Mouse (Mus musculus) ES-CJ7 (cell line): Measurements from ENCODE around the gene Fam173b.
A peak's percentile ranks its signal among the peaks of the same experiment; 100 is the strongest.

Experiments used
- DNase-seq: peaks from one replicate; pipeline ENCODE4 v3.0.0; 2011; ENCODE audit warnings: low read depth, low spot score

Gene Fam173b

GRCm38 (mm10) chr15:31586519-31586918 lies 15.1 kb upstream of the Fam173b start:
- peak; percentile 80 for DNase-seq

- DNase-seq = no peak
Observed at GRCm38 (mm10) chr15:31587789-31588188, 13.9 kb upstream of the Fam173b start.

GRCm38 (mm10) chr15:31588989-31589640 lies 12.5 kb upstream of the Fam173b start:
- DNase-seq = no peak

GRCm38 (mm10) chr15:31590176-31590575 lies 11.5 kb upstream of the Fam173b start:
- DNase-seq = no peak

- DNase-seq = no peak
Observed at GRCm38 (mm10) chr15:31592531-31592930, 9.1 kb upstream of the Fam173b start.

GRCm38 (mm10) chr15:31594260-31594659 lies 7.4 kb upstream of the Fam173b start:
- no peak for DNase-seq

GRCm38 (mm10) chr15:31595651-31596050 lies 6.0 kb upstream of the Fam173b start:
- DNase-seq = no peak

GRCm38 (mm10) chr15:31599834-31600233 lies 1.8 kb upstream of the Fam173b start:
- no peak for DNase-seq

- DNase-seq = no peak
Observed at GRCm38 (mm10) chr15:31601279-31601645, 390 bp upstream of the Fam173b start.

- DNase-seq = no peak
Observed at GRCm38 (mm10) chr15:31602426-31602825, 774 bp downstream of the Fam173b start.

GRCm38 (mm10) chr15:31603113-31603512 lies 1.5 kb downstream of the Fam173b start:
- peak; percentile 37 for DNase-seq

- no peak for DNase-seq
Observed at GRCm38 (mm10) chr15:31606821-31607220, 5.2 kb downstream of the Fam173b start.

- DNase-seq = no peak
Observed at GRCm38 (mm10) chr15:31611027-31611426, 9.4 kb downstream of the Fam173b start.

- DNase-seq = no peak
Observed at GRCm38 (mm10) chr15:31611976-31612375, 10.3 kb downstream of the Fam173b start.

- no peak for DNase-seq
Observed at GRCm38 (mm10) chr15:31613826-31614453, 12.3 kb downstream of the Fam173b start.

GRCm38 (mm10) chr15:31614666-31615065 lies 13.0 kb downstream of the Fam173b start:
- no peak for DNase-seq

- no peak for DNase-seq
Observed at GRCm38 (mm10) chr15:31617261-31617660, 15.6 kb downstream of the Fam173b start.

GRCm38 (mm10) chr15:31619521-31619920 lies 17.9 kb downstream of the Fam173b start:
- no peak for DNase-seq

- no peak for DNase-seq
Observed at GRCm38 (mm10) chr15:31627277-31628154, 25.9 kb downstream of the Fam173b start.

- DNase-seq = no peak
Observed at GRCm38 (mm10) chr15:31628180-31628579, 26.5 kb downstream of the Fam173b start.

- no peak for DNase-seq
Observed at GRCm38 (mm10) chr15:31629556-31629955, 27.9 kb downstream of the Fam173b start.

- DNase-seq = no peak
Observed at GRCm38 (mm10) chr15:31631396-31631858, 29.8 kb downstream of the Fam173b start.
